Mouse (Mus musculus): ENCODE data around the gene Gm4792. TPM values are rescaled to one million over a fixed set of nuclear protein-coding genes. Genes with fewer than 3 reads are reported as not detected.
A peak's percentile ranks its signal among the peaks of the same experiment; 100 is the strongest.

Gm4792 gene
- total and polyA plus RNA-seq, 3 experiments: not detected

DNA sequence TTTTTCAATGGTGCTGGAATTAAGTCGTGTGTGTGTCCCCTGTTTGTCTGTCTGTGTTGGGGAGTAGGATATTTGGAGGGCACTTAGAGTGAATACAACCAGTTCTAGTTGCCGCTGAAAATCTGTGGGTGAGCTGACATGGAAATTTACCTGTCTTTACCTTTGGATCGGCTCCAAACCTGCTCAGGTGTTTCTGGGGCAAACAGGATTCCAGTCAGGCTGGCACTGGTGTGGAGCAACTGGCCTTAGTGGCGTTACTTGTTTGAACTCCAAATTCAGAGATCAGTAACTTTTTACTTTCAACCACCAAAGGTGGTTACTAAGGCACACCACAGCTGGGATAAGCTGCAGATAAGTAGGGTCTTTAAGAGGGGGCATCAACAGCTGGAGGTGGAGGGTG is 14.6 kb upstream of the Gm4792 start:
- Histone ChIP-seq H3K27me3 (replicated peaks) (no peaks in the 10 kb centered on the region), H3K79me2 (replicated peaks; ENCODE audit: control insufficient read depth, extremely low read depth, insufficient read depth, poor library complexity, severe bottlenecking) (no peaks in the 10 kb centered on the region; the same call in 1 of the 2 replicates), H3K4me3 (replicated peaks in 1 of 3; ENCODE audit: low read depth in 2 of 3, low read length in 2 of 3, poor library complexity in 1 of 3) (peak overlapping the region in 1 of 3 experiments; percentile 11), H3K36me3 (replicated peaks in 1 of 2; ENCODE audit: control insufficient read depth in 1 of 2, insufficient read depth in 1 of 2, low read length in 1 of 2) (no peaks in the 10 kb centered on the region), H3K4me2 (ENCODE audit: insufficient read depth, low read depth, poor library complexity, severe bottlenecking) (peak overlapping the region; percentile 70), H3K9me3 (replicated peaks; ENCODE audit: low read length) (no peaks in the 10 kb centered on the region), H3K27ac (ENCODE audit: insufficient read depth, low read depth) (no peak overlapping the region), H3K4me1 (ENCODE audit: control insufficient read depth in 1 of 2, insufficient read depth in 2 of 2) (peaks cover 10 to 17% of the 10 kb centered on the region in 2 experiments), H3K9ac (ENCODE audit: insufficient read depth, low read depth) (peak overlapping the region; percentile 71; the same call in 1 of the 2 replicates)
- TF ChIP-seq ZNF384 (IDR thresholded peaks at IDR 0.05; ENCODE audit: low read depth, low read length) (no peak), MXI1 (IDR thresholded peaks at IDR 0.05; ENCODE audit: low read depth, low read length) (no peak), USF1 (IDR thresholded peaks at IDR 0.05; ENCODE audit: low read depth, low read length) (no peak), POLR2A (IDR thresholded peaks at IDR 0.05; ENCODE audit: low read depth, low read length) (no peak), EP300 (IDR thresholded peaks at IDR 0.05; ENCODE audit: low read length) (no peak), ZMIZ1 (IDR thresholded peaks at IDR 0.05; ENCODE audit: low read depth, low read length) (no peak), PAX5 (IDR thresholded peaks at IDR 0.05; ENCODE audit: low read length) (no peak), UBTF (IDR thresholded peaks at IDR 0.05; ENCODE audit: low read depth, low read length) (no peak), NRF1 (IDR thresholded peaks at IDR 0.05; ENCODE audit: low read depth, low read length) (no peak), KAT2A (IDR thresholded peaks at IDR 0.05; ENCODE audit: insufficient replicate concordance, low read length) (no peak), BHLHE40 (IDR thresholded peaks at IDR 0.05; ENCODE audit: low read depth, low read length) (no peak), CTCF (conservative IDR thresholded peaks at IDR 0.05 in 1 of 2, IDR thresholded peaks at IDR 0.05 in 1 of 2; ENCODE audit: low read depth in 2 of 2, low read length in 2 of 2) (no peak), MAX (IDR thresholded peaks at IDR 0.05; ENCODE audit: low read length) (no peak), SIN3A (IDR thresholded peaks at IDR 0.05; ENCODE audit: low read length) (no peak), TCF12 (IDR thresholded peaks at IDR 0.05; ENCODE audit: low read depth, low read length) (no peak)
- no peak for DNase-seq (ENCODE audit: extremely low read depth)
- in situ Hi-C loops (cut with MboI; ENCODE audit: low pct_ligation_motif_present, low pct_unique_long_range_greater_than_20kb, low sequenced_read_pairs): no loop called here
- dilution Hi-C loops (cut with MboI; ENCODE audit: extremely low pct_ligation_motif_present, extremely low pct_unique_long_range_greater_than_20kb, low sequenced_read_pairs): no loop called here

DNA sequence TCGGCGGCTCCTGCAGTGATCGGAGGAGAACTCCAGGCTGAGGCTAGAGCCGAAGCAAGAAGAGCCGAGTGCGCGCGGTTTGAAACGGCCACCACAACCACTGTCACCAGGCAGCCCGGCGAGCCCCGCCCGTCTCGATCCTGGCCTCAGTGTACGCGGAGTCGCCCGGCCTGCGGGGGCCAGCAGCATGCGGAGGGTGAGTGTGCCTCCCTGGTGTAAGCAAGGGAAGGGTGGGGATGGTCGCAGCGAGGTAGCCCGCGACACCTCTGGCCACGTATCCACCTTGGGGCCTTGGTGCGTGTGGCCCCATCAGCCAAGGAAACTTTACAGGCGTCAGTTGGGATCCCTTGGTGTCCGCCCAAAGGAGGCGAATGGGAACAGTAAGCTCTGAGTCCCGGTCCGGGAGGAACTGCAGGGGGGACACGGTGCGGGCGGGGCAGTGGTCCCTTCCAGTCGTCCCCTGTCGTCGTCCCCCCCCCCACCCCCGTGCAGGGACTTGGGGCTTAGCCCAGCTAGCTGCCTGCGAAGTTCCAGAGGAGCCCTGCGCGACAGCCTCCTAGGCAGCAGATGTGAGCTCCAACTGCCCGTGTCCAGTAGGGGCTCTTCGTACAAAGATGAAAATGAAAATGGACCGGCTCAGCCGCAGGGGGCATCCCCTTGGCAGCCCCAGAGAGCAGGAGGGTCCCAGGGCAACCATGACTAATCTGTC is 13.7 kb upstream of the Gm4792 start:
- peak overlapping the region; percentile 71 for H3K9ac ChIP-seq (ENCODE audit: insufficient read depth, low read depth)
- H3K27me3 ChIP-seq (replicated peaks): no peaks in the 10 kb centered on the region
- H3K4me2 ChIP-seq (ENCODE audit: insufficient read depth, low read depth, poor library complexity, severe bottlenecking): peak overlapping the region; percentile 70
- peak overlapping the region; percentile 26 to 71 (median 45) for H3K4me3 ChIP-seq (replicated peaks in 1 of 3; ENCODE audit: low read depth in 2 of 3, low read length in 2 of 3, poor library complexity in 1 of 3)
- TF ChIP-seq POLR2A (IDR thresholded peaks at IDR 0.05; ENCODE audit: low read depth, low read length) (no peak), IRF4 (IDR thresholded peaks at IDR 0.05; ENCODE audit: low read depth, low read length) (0 out of 2 replicates have a peak, but pooled peaks have one; percentile 51), CTCF (conservative IDR thresholded peaks at IDR 0.05 in 1 of 2, IDR thresholded peaks at IDR 0.05 in 1 of 2; ENCODE audit: low read depth in 2 of 2, low read length in 2 of 2) (peak in 1 of 2 experiments; percentile 24; a peak in 2 of 4 replicates), NRF1 (IDR thresholded peaks at IDR 0.05; ENCODE audit: low read depth, low read length) (0 out of 2 replicates have a peak, but pooled peaks have one; percentile 26), ETS1 (conservative IDR thresholded peaks at IDR 0.05; ENCODE audit: low read depth, low read length) (peak; percentile 30; the same call in 1 of the 2 replicates), UBTF (IDR thresholded peaks at IDR 0.05; ENCODE audit: low read depth, low read length) (0 out of 2 replicates have a peak, but pooled peaks have one; percentile 61), MEF2A (IDR thresholded peaks at IDR 0.05; ENCODE audit: borderline replicate concordance, low read depth, low read length) (peak; percentile 48; the same call in 1 of the 2 replicates), TCF12 (IDR thresholded peaks at IDR 0.05; ENCODE audit: low read depth, low read length) (no peak), MXI1 (IDR thresholded peaks at IDR 0.05; ENCODE audit: low read depth, low read length) (peak; percentile 50; the same call in 1 of the 2 replicates), HCFC1 (IDR thresholded peaks at IDR 0.05; ENCODE audit: low read depth, low read length) (0 out of 2 replicates have a peak, but pooled peaks have one; percentile 10), ELF1 (IDR thresholded peaks at IDR 0.05; ENCODE audit: low read depth, low read length) (no peak)
- in situ Hi-C loops (cut with MboI; ENCODE audit: low pct_ligation_motif_present, low pct_unique_long_range_greater_than_20kb, low sequenced_read_pairs) (no loop called here), dilution Hi-C loops (cut with MboI; ENCODE audit: extremely low pct_ligation_motif_present, extremely low pct_unique_long_range_greater_than_20kb, low sequenced_read_pairs) (no loop called here)
- H3K79me2 ChIP-seq (replicated peaks; ENCODE audit: control insufficient read depth, extremely low read depth, insufficient read depth, poor library complexity, severe bottlenecking): no peaks in the 10 kb centered on the region; the same call in 1 of the 2 replicates
- H3K9me3 ChIP-seq (replicated peaks; ENCODE audit: low read length): no peaks in the 10 kb centered on the region
- H3K27ac ChIP-seq (ENCODE audit: insufficient read depth, low read depth): peak overlapping the region; percentile 44
- H3K36me3 ChIP-seq (replicated peaks in 1 of 2; ENCODE audit: control insufficient read depth in 1 of 2, insufficient read depth in 1 of 2, low read length in 1 of 2): no peaks in the 10 kb centered on the region
- no peak for DNase-seq (ENCODE audit: extremely low read depth)
- H3K4me1 ChIP-seq (ENCODE audit: control insufficient read depth in 1 of 2, insufficient read depth in 2 of 2): peaks cover 6 to 8% of the 10 kb centered on the region in 2 experiments; a peak in 3 of 4 replicates
